In the genomic region with DNA sequence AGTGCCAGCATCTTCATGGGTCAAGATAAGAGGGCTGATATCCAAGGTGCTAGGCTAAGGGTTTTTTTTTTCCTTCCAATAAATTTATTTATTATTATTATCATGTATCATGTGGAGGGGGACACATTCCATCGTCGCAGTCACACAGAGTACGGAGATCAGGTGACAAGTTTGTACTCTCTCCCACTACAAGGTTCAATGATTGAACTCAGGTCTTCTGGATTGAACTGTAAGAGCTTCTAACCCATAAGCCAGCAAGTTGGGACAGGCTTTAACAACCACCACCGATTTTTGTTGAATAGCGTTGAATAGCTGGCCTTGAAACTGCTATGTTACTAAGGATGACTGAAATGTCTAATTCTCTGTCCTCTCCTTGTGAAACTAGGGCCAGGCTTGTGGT, we compare ENCODE assay signal across 24 mouse cellular contexts. TPM values are rescaled to one million over a fixed set of nuclear protein-coding genes. Genes with fewer than 3 reads are reported as not detected.
DNase-seq lines count a peak whose midpoint lies in the region; ATAC-seq and TF ChIP-seq lines count a peak whose summit lies in the region.
"Had no signal": no experiment of that assay in that cellular context is flagged by ENCODE, and none has a peak within 500 bp of the region (broad histone marks: within the 10 kb centered on the region; RNA-seq: fewer than 3 reads in every experiment).

No protein-coding gene starts in this region.

- peaks cover 12% of the 10 kb centered on the region for H3K79me2 ChIP-seq in MEL (ENCODE audit: control insufficient read depth, insufficient read depth, low read length, poor library complexity)

- no peak for TF ChIP-seq CTCF in kidney, adult 2 months (conservative IDR thresholded peaks at IDR 0.05; ENCODE audit: insufficient read depth, insufficient read length, low read depth, low read length)
- no peak for TF ChIP-seq CTCF in MEL (IDR thresholded peaks at IDR 0.05 in 2 of 3, conservative IDR thresholded peaks at IDR 0.05 in 1 of 3; ENCODE audit: control insufficient read depth in 1 of 3, insufficient read depth in 1 of 3, low read depth in 2 of 3, low read length in 3 of 3, poor library complexity in 1 of 3, severe bottlenecking in 1 of 3)

- no peak for TF ChIP-seq RAD21 in MEL (IDR thresholded peaks at IDR 0.05; ENCODE audit: low read depth, low read length)

- no peak for TF ChIP-seq EP300 in MEL (IDR thresholded peaks at IDR 0.05; ENCODE audit: low read depth in 1 of 2, low read length in 2 of 2)

- peaks cover 18% of the 10 kb centered on the region; the same call in 1 of the 2 replicates for H3K4me1 ChIP-seq in kidney, adult 2 months (ENCODE audit: control insufficient read depth, insufficient read depth, low read length)
- peaks cover 34% of the 10 kb centered on the region for H3K4me1 ChIP-seq in kidney, embryonic 15.5 days
- peaks cover 48% of the 10 kb centered on the region for H3K4me1 ChIP-seq in liver, embryonic 15.5 days (replicated peaks)
- peaks cover 6 to 17% of the 10 kb centered on the region in 2 experiments for H3K4me1 ChIP-seq in MEL (ENCODE audit: control insufficient read depth in 1 of 2, insufficient read depth in 2 of 2, low read length in 2 of 2)

- no peaks in the 10 kb centered on the region for H3K9me3 ChIP-seq in kidney, embryonic 15.5 days (replicated peaks)
- no peaks in the 10 kb centered on the region for H3K9me3 ChIP-seq in liver, embryonic 15.5 days (replicated peaks)
- no peaks in the 10 kb centered on the region for H3K9me3 ChIP-seq in MEL (replicated peaks; ENCODE audit: insufficient read depth, low read length)
- H3K9me3 ChIP-seq: embryonic facial prominence, embryonic 13.5 days; embryonic facial prominence, embryonic 15.5 days; forebrain, embryonic 10.5 days; forebrain, embryonic 12.5 days; G1E had no signal

- no peak overlapping the region for H3K4me2 ChIP-seq in kidney, embryonic 15.5 days
- H3K4me2 ChIP-seq in liver, embryonic 15.5 days = no peak overlapping the region

- no peak for ATAC-seq in kidney, embryonic 15.5 days (replicated peaks; ENCODE audit: low FRiP score)
- ATAC-seq in liver, embryonic 15.5 days (ENCODE audit: insufficient read depth) = no peak
- ATAC-seq: forebrain, embryonic 14.5 days; forebrain, embryonic 16.5 days had no signal

- H3K9ac ChIP-seq in kidney, embryonic 15.5 days = no peak overlapping the region
- H3K9ac ChIP-seq in liver, embryonic 15.5 days = no peak overlapping the region
- H3K9ac ChIP-seq in MEL (ENCODE audit: control insufficient read depth, low read depth, low read length, poor library complexity, severe bottlenecking) = no peak overlapping the region
- H3K9ac ChIP-seq: embryonic facial prominence, embryonic 15.5 days; forebrain, embryonic 12.5 days had no signal

- H3K27ac ChIP-seq in kidney, adult 2 months (ENCODE audit: insufficient read depth, low read depth, low read length) = peak overlapping the region; percentile 84
- H3K27ac ChIP-seq in kidney, embryonic 15.5 days = no peak overlapping the region
- no peak overlapping the region for H3K27ac ChIP-seq in liver, embryonic 15.5 days (replicated peaks)
- no peak overlapping the region for H3K27ac ChIP-seq in MEL (ENCODE audit: control insufficient read depth, low read depth, low read length)
- H3K27ac ChIP-seq: embryonic facial prominence, embryonic 13.5 days; embryonic facial prominence, embryonic 15.5 days; forebrain, embryonic 10.5 days; forebrain, embryonic 12.5 days had no signal

- TF ChIP-seq POLR2A in kidney, adult 2 months (IDR thresholded peaks at IDR 0.05; ENCODE audit: low read depth, low read length) = no peak
- TF ChIP-seq POLR2A in MEL (IDR thresholded peaks at IDR 0.05; ENCODE audit: control insufficient read depth in 1 of 2, insufficient read depth in 1 of 2, low read depth in 1 of 2, low read length in 2 of 2, poor library complexity in 1 of 2) = no peak

- 61% methylated on average over 5 of the region's 5 CpGs for WGBS in kidney, adult 2 months
- 70% methylated on average over 5 of the region's 5 CpGs for WGBS in kidney, embryonic 15.5 days
- whole genome bisulfite sequencing in liver, embryonic 15.5 days (ENCODE audit: insufficient replicate concordance) = 67% methylated on average over 5 of the region's 5 CpGs

- no peaks in the 10 kb centered on the region for H3K36me3 ChIP-seq in kidney, adult 2 months (ENCODE audit: control insufficient read depth, insufficient read depth, low read length)
- H3K36me3 ChIP-seq in kidney, embryonic 15.5 days = peaks cover 15% of the 10 kb centered on the region; the same call in 1 of the 2 replicates
- H3K36me3 ChIP-seq in liver, embryonic 15.5 days (replicated peaks) = peaks cover 4% of the 10 kb centered on the region; the same call in 1 of the 2 replicates
- peaks cover 0 to 9% of the 10 kb centered on the region in 2 experiments; a peak in 2 of 4 replicates for H3K36me3 ChIP-seq in MEL (ENCODE audit: control insufficient read depth in 1 of 2, insufficient read depth in 2 of 2, low read length in 2 of 2)

- H3K27me3 ChIP-seq in kidney, adult 2 months (replicated peaks; ENCODE audit: control insufficient read depth, insufficient read depth, low read length) = no peaks in the 10 kb centered on the region
- H3K27me3 ChIP-seq in kidney, embryonic 15.5 days = peaks cover 53% of the 10 kb centered on the region
- H3K27me3 ChIP-seq in liver, embryonic 15.5 days = peaks cover 63% of the 10 kb centered on the region
- no peaks in the 10 kb centered on the region for H3K27me3 ChIP-seq in MEL (ENCODE audit: control insufficient read depth in 1 of 2, insufficient read depth in 2 of 2, low read length in 2 of 2)

- peak; percentile 68 for DNase-seq in kidney, adult 2 months
- peak; percentile 2 for DNase-seq in layer of hippocampus, adult 9-11 months
- DNase-seq in layer of hippocampus, postnatal 14 days (ENCODE audit: low spot score in 2 of 2) = no peak
- DNase-seq in liver (no peak), MEL (ENCODE audit: low read depth, low spot score) (no peak), adipocyte (ENCODE audit: low spot score) (no peak)
- DNase-seq: adrenal gland, postnatal 14 days; cerebellum, adult 11 months; cerebellum, adult 8-10 months; cerebellum, adult 9-11 months; cerebellum, postnatal 36 days; embryo, embryonic 11 days had no signal

- no peak overlapping the region for H3K4me3 ChIP-seq in kidney, adult 2 months (ENCODE audit: insufficient read depth, low read depth, low read length)
- no peak overlapping the region for H3K4me3 ChIP-seq in kidney, embryonic 15.5 days (replicated peaks)
- 0 out of 2 replicates have a peak overlapping the region, but pooled peaks have one; percentile 23 for H3K4me3 ChIP-seq in liver, embryonic 15.5 days (replicated peaks)
- no peak overlapping the region for H3K4me3 ChIP-seq in MEL (ENCODE audit: control insufficient read depth in 1 of 2, insufficient read depth in 1 of 2, low read depth in 2 of 2, low read length in 2 of 2)
- H3K4me3 ChIP-seq: erythroblast, embryonic 14.5 days; forebrain, embryonic 12.5 days had no signal

TF ChIP-seq in MEL, 35 proteins besides CTCF, POLR2A, EP300 and RAD21 (continues in another document):
- no peak for TF ChIP-seq CHD2 (IDR thresholded peaks at IDR 0.05; ENCODE audit: low read length)
- TF ChIP-seq HCFC1 (IDR thresholded peaks at IDR 0.05; ENCODE audit: low read depth, low read length) = no peak
- TF ChIP-seq E2F4 (IDR thresholded peaks at IDR 0.05; ENCODE audit: borderline replicate concordance, low read depth, low read length) = no peak

RNA-seq across cellular contexts. Expression of gene Coasy, which starts 1.9 kb away (rescaled TPM):
- 154 and 200 TPM in 2 replicates for polyA plus RNA-seq in kidney, adult 2 months (2012; rRNA removed)
- polyA plus RNA-seq in kidney, embryonic 15.5 days (2015; fragmentation: Nextera tagmentation; extraction: Ambion mirVana) = 46.3 and 46.7 TPM in 2 replicates
- total RNA-seq in layer of hippocampus, postnatal 14 days (2021) = 10 to 100 TPM; 32.6 to 35.7 TPM
- polyA plus RNA-seq in liver, embryonic 15.5 days (2015; fragmentation: Nextera tagmentation; extraction: Ambion mirVana) = 18.9 and 22.9 TPM in 2 replicates
- total RNA-seq in MEL (2012; rRNA removed) = 34.8 and 42.9 TPM in 2 replicates
- polyA plus RNA-seq in MEL (2012; ENCODE audit: insufficient read depth in 1 of 2, insufficient read length in 2 of 2, low read depth in 1 of 2, low replicate concordance in 2 of 2, missing spikeins in 1 of 2) = 10 to 100 TPM in 1 of 2 experiments, not detected in 1; 44.2 TPM

RNA-seq across cellular contexts. Expression of gene Hsd17b1, which starts 2.2 kb away (rescaled TPM):
- 0.44 and 0.83 TPM in 2 replicates for polyA plus RNA-seq in kidney, adult 2 months (2012; rRNA removed)
- polyA plus RNA-seq in kidney, embryonic 15.5 days (2015; fragmentation: Nextera tagmentation; extraction: Ambion mirVana) = 0.19 and 0.24 TPM in 2 replicates
- under 1 TPM; 0.38 to 0.81 TPM for total RNA-seq in layer of hippocampus, postnatal 14 days (2021)
- polyA plus RNA-seq in liver, embryonic 15.5 days (2015; fragmentation: Nextera tagmentation; extraction: Ambion mirVana) = 0.29 and 0.39 TPM in 2 replicates
- not detected in 2 replicates for total RNA-seq in MEL (2012; rRNA removed)
- not detected for polyA plus RNA-seq in MEL (2012; ENCODE audit: insufficient read depth in 1 of 2, insufficient read length in 2 of 2, low read depth in 1 of 2, low replicate concordance in 2 of 2, missing spikeins in 1 of 2)
- polyA plus RNA-seq: C2C12; embryonic facial prominence, embryonic 11.5 days; forebrain, embryonic 14.5 days had no signal

RNA-seq across cellular contexts. Expression of gene Mlx, which starts 6.7 kb away (rescaled TPM):
- polyA plus RNA-seq in kidney, adult 2 months (2012; rRNA removed) = 56.9 and 67.9 TPM in 2 replicates
- 44.9 and 46.9 TPM in 2 replicates for polyA plus RNA-seq in kidney, embryonic 15.5 days (2015; fragmentation: Nextera tagmentation; extraction: Ambion mirVana)
- 10 to 100 TPM; 46.3 to 49.6 TPM for total RNA-seq in layer of hippocampus, postnatal 14 days (2021)
- polyA plus RNA-seq in liver, embryonic 15.5 days (2015; fragmentation: Nextera tagmentation; extraction: Ambion mirVana) = 24.2 and 26.7 TPM in 2 replicates
- total RNA-seq in MEL (2012; rRNA removed) = 70.8 and 75.9 TPM in 2 replicates
- 10 to 100 TPM in 1 of 2 experiments, not detected in 1; 57.5 TPM for polyA plus RNA-seq in MEL (2012; ENCODE audit: insufficient read depth in 1 of 2, insufficient read length in 2 of 2, low read depth in 1 of 2, low replicate concordance in 2 of 2, missing spikeins in 1 of 2)

RNA-seq across cellular contexts. Expression of gene Naglu, which starts 10.6 kb away (rescaled TPM):
- polyA plus RNA-seq in kidney, adult 2 months (2012; rRNA removed) = 50.6 and 60.6 TPM in 2 replicates
- 16.8 TPM in 2 replicates for polyA plus RNA-seq in kidney, embryonic 15.5 days (2015; fragmentation: Nextera tagmentation; extraction: Ambion mirVana)
- total RNA-seq in layer of hippocampus, postnatal 14 days (2021) = 10 to 100 TPM in 1 of 2 experiments, 1 to 10 TPM in 1; 9.3 to 10.3 TPM
- 7.1 and 7.5 TPM in 2 replicates for polyA plus RNA-seq in liver, embryonic 15.5 days (2015; fragmentation: Nextera tagmentation; extraction: Ambion mirVana)
- total RNA-seq in MEL (2012; rRNA removed) = 1.1 and 1.5 TPM in 2 replicates
- polyA plus RNA-seq in MEL (2012; ENCODE audit: insufficient read depth in 1 of 2, insufficient read length in 2 of 2, low read depth in 1 of 2, low replicate concordance in 2 of 2, missing spikeins in 1 of 2) = 1 to 10 TPM in 1 of 2 experiments, not detected in 1; 3.1 TPM

RNA-seq across cellular contexts. Expression of gene Psmc3ip, which starts 14.8 kb away (rescaled TPM):
- polyA plus RNA-seq in kidney, adult 2 months (2012; rRNA removed) = 1.2 and 1.9 TPM in 2 replicates
- polyA plus RNA-seq in kidney, embryonic 15.5 days (2015; fragmentation: Nextera tagmentation; extraction: Ambion mirVana) = 37.3 and 38.0 TPM in 2 replicates
- 1 to 10 TPM; 2.7 to 4.9 TPM for total RNA-seq in layer of hippocampus, postnatal 14 days (2021)
- polyA plus RNA-seq in liver, embryonic 15.5 days (2015; fragmentation: Nextera tagmentation; extraction: Ambion mirVana) = 15.2 and 15.4 TPM in 2 replicates
- total RNA-seq in MEL (2012; rRNA removed) = 9.1 and 14.5 TPM in 2 replicates
- 1 to 10 TPM in 1 of 2 experiments, not detected in 1; 8.2 TPM for polyA plus RNA-seq in MEL (2012; ENCODE audit: insufficient read depth in 1 of 2, insufficient read length in 2 of 2, low read depth in 1 of 2, low replicate concordance in 2 of 2, missing spikeins in 1 of 2)

Comparison
In these comparisons a context has a peak if more than half of its experiments do, and no peak if none do; other contexts are left out.
1. DNase-seq: peak in kidney, adult 2 months (single experiment) and layer of hippocampus, adult 9-11 months (single experiment); none in layer of hippocampus, postnatal 14 days (0 of 2), liver (single experiment), MEL (single experiment) and adipocyte (single experiment).